Mouse (Mus musculus): Measurements from ENCODE around the gene Svs3a.
"Not testable (repeated sequence)": the region's sequence is repeated elsewhere in the genome, so short reads cannot be mapped to it uniquely, and the experiment has no call there.

The Svs3a gene

GRCm38 (mm10) chr2:164288968-164289367, at the start of gene Svs3a:
Svs3a (plus strand) TSS chr2:164289268.
- DNase-seq, result not testable (repeated sequence)

GRCm38 (mm10) chr2:164256540-164256939, 32.5 kb upstream of the Svs3a start, which contains the start of gene Svs3b:
Svs3b (minus strand) TSS chr2:164256640.
- not testable (repeated sequence) for DNase-seq

- DNase-seq, result no peak
Measured at GRCm38 (mm10) chr2:164278359-164278758, 10.7 kb upstream of the Svs3a start, which contains the start of gene Svs4. Svs4 (minus strand) TSS chr2:164278459.

- DNase-seq, result no peak
Measured at GRCm38 (mm10) chr2:164312599-164312998, 23.5 kb downstream of the Svs3a start.

GRCm38 (mm10) chr2:164315460-164315859, 26.4 kb downstream of the Svs3a start:
- DNase-seq, result not testable (repeated sequence)

GRCm38 (mm10) chr2:164316451-164316850, 27.4 kb downstream of the Svs3a start, which contains the start of gene Svs6:
Svs6 (plus strand) TSS chr2:164316751.
- not testable (repeated sequence) for DNase-seq

GRCm38 (mm10) chr2:164320983-164321382, 31.9 kb downstream of the Svs3a start:
- DNase-seq, result no peak

GRCm38 (mm10) chr2:164332440-164332839, 43.4 kb downstream of the Svs3a start, which contains the start of gene Svs5:
Svs5 (plus strand) TSS chr2:164332740.
- not testable (repeated sequence) for DNase-seq
